Mouse (Mus musculus) cerebellum, adult 2 months (tissue): ENCODE data around the gene Ccdc9b. TPM values are rescaled to one million over a fixed set of nuclear protein-coding genes. Genes with fewer than 3 reads are reported as not detected.

Experiments used
- DNase-seq, 2 experiments: peaks; one replicate each; pipeline ENCODE4 v3.0.0; 2021
- H3K27ac ChIP-seq: fragments of 200-500 bp; 2 replicates; pipeline ENCODE4 v1.5.1; 2012; ENCODE audit warnings: low read length, control low read depth, inconsistent platforms; ENCODE audit not compliant: insufficient read depth
- H3K27me3 ChIP-seq: fragments of 200-500 bp; 2 replicates; pipeline ENCODE4 v1.6.1; 2012; ENCODE audit warnings: inconsistent platforms, mild to moderate bottlenecking, low read length, moderate library complexity; ENCODE audit not compliant: control insufficient read depth, insufficient read depth
- H3K4me1 ChIP-seq: fragments of 200-500 bp; 2 replicates; pipeline ENCODE4 v1.6.1; 2011; ENCODE audit warnings: low read length; ENCODE audit not compliant: control insufficient read depth, insufficient read depth
- H3K4me3 ChIP-seq: fragments of 200-500 bp; replicated peaks from 2 replicates; pipeline ENCODE3; 2011; ENCODE audit warnings: mild to moderate bottlenecking, low read depth, low read length, control low read depth; ENCODE audit not compliant: insufficient read depth
- CTCF ChIP-seq: fragments of 200-500 bp; IDR thresholded peaks from 2 replicates; pipeline ENCODE4 v1.5.1; 2011; ENCODE audit warnings: low read depth, mild to moderate bottlenecking, control low read depth, low read length, moderate library complexity, borderline replicate concordance; ENCODE audit not compliant: insufficient read depth
- POLR2A ChIP-seq: fragments of 200-500 bp; IDR thresholded peaks from 2 replicates; pipeline ENCODE4 v1.6.1; 2011; ENCODE audit warnings: low read length, control low read depth, borderline replicate concordance; ENCODE audit not compliant: insufficient read depth
- WGBS: fragments of 180-500 bp; shearing (Covaris S2); methylation state at CpG from one replicate; pipeline ENCODE4 v1.1.7; 2018; 5-methylcytosine and 5-hydroxymethylcytosine counted together
- polyA plus RNA-seq: library from polyadenylated mRNA; depleted of rRNA; stranded (reverse); fragments of >200 nt; gene quantifications from 2 replicates; pipeline ENCODE4 v1.2.3, GENCODE M21; 2012

Gene Ccdc9b
- polyA plus RNA-seq, 1 experiment, result 8.5 TPM

- Histone ChIP-seq H3K27me3 (no peaks in the 10 kb centered on the region), H3K4me1 (peaks cover 30% of the 10 kb centered on the region), H3K4me3 (peak overlapping the region; percentile 49), H3K27ac (peak overlapping the region; percentile 87; the same call in 1 of the 2 replicates)
- DNase-seq, result no peak
- WGBS, result 21% methylated on average over 10 of the region's 10 CpGs
- TF ChIP-seq POLR2A, result no peak; the same call in 1 of the 2 replicates
- TF ChIP-seq CTCF, result no peak
Observed at GRCm38 (mm10) chr2:118762784-118763148, 305 bp upstream of the Ccdc9b start.

- Histone ChIP-seq H3K4me3 (no peak overlapping the region), H3K4me1 (peaks cover 30% of the 10 kb centered on the region), H3K27me3 (no peaks in the 10 kb centered on the region), H3K27ac (peak overlapping the region; percentile 87)
- 86% methylated on average over 12 of the region's 12 CpGs for WGBS
- no peak for TF ChIP-seq POLR2A
- TF ChIP-seq CTCF, result peak; percentile 16; the same call in 1 of the 2 replicates
- no peak for DNase-seq
Observed at GRCm38 (mm10) chr2:118761358-118761757, 1.1 kb downstream of the Ccdc9b start.

DNA sequence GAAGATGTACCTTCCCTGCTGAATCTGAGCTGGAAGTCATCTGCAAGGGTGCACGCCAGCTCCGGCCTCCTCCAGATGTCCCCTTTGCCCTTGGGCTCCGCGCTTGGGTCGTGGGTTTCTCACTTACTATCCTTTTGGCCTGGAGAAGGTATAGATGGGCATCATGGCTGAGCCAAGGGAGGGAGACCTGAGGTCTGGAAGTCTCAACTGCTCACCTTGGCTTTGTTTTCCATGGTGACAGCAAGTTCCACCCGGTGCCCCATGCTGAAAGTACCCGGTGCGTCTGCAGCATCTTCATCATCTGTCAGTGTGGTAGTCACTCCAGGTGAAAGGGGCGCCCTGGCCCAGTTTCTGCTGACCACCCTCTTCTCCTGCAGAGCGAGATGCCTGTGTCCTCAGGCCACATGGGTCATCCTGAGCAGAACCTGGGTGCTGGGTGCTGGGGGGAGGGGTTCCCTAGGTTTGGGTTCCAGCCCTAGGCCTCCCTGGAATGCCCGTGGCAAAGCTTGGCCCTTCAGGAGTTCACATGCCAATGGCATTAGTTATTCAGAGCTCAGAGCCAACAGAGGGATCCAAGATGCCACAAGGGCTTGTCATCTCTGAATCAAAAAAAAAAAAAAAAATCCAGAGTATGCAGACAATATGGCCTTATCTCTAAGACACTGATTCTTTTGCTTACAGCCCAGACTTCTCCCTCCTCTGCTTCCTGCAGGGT is 2.0 kb downstream of the Ccdc9b start:
- DNase-seq, result peak in 1 of 2 experiments; percentile 32
- Histone ChIP-seq H3K4me3 (no peak overlapping the region), H3K4me1 (peaks cover 30% of the 10 kb centered on the region), H3K27ac (no peak overlapping the region), H3K27me3 (no peaks in the 10 kb centered on the region)
- WGBS, result 75% methylated on average over 11 of the region's 11 CpGs
- TF ChIP-seq CTCF (no peak), POLR2A (no peak)

DNA sequence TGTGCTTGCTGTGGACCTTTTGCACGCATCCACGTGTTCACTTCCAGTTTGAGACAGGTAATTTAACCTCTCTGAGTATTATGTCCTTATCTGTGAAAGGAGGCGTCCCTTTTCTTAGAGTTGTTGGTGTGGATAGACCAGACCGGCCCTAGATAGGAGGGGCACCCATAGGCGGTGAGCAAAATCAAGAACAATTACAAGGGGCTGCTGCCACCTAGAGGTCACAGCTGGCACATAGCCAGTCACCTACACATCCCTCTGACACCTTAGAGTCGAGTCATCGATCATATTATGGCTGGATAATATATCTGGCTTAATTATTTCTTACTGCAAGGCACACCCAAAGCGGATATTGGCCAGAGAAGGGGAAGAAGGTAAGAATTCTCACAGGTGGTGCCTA is 2.6 kb downstream of the Ccdc9b start:
- no peak overlapping the region for H3K27ac ChIP-seq
- H3K27me3 ChIP-seq, result no peaks in the 10 kb centered on the region
- peaks cover 30% of the 10 kb centered on the region for H3K4me1 ChIP-seq
- no peak overlapping the region for H3K4me3 ChIP-seq
- 50% methylated on average over 8 of the region's 8 CpGs for WGBS
- peak in 1 of 2 experiments; percentile 40 for DNase-seq
- peak; percentile 34; the same call in 1 of the 2 replicates for TF ChIP-seq CTCF
- TF ChIP-seq POLR2A, result no peak

GRCm38 (mm10) chr2:118756103-118756502 is 6.4 kb downstream of the Ccdc9b start:
- Histone ChIP-seq H3K27me3 (no peaks in the 10 kb centered on the region), H3K4me1 (peaks cover 14% of the 10 kb centered on the region), H3K27ac (no peak overlapping the region), H3K4me3 (no peak overlapping the region)
- no peak for TF ChIP-seq POLR2A
- no peak for TF ChIP-seq CTCF
- WGBS, result 85% methylated on average over 4 of the region's 4 CpGs
- no peak for DNase-seq

DNA sequence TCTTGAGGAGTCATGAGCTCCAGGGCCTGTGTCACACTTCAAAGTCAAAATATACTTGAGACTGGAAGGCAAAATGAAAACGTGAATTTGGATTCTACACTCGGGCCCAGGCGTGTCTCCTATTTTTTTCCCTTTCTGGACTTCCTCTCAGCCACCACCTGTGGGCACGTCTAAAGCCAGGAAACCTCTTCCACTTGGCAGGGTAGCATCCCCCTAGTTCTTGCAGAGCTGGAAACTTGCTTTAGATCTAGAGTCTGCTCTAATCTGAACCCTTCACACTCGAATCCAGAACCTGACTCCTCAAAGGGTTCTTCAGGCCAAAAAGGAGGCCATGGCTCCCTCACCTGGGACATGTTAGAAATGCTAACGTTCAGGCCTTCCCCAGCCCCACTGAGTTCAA is 7.1 kb downstream of the Ccdc9b start:
- no peaks in the 10 kb centered on the region for H3K27me3 ChIP-seq
- H3K4me1 ChIP-seq, result peaks cover 10% of the 10 kb centered on the region
- TF ChIP-seq CTCF (no peak), POLR2A (no peak)
- 79% methylated on average over 6 of the region's 6 CpGs for WGBS
- H3K27ac ChIP-seq, result no peak overlapping the region
- H3K4me3 ChIP-seq, result no peak overlapping the region
- DNase-seq, result no peak

- Histone ChIP-seq H3K27me3 (no peaks in the 10 kb centered on the region), H3K4me1 (peaks cover 10% of the 10 kb centered on the region), H3K4me3 (no peak overlapping the region), H3K27ac (no peak overlapping the region)
- 97% methylated on average over 5 of the region's 5 CpGs for WGBS
- TF ChIP-seq CTCF (no peak), POLR2A (no peak)
- DNase-seq, result no peak
Observed at GRCm38 (mm10) chr2:118754143-118754542, 8.3 kb downstream of the Ccdc9b start.

DNA sequence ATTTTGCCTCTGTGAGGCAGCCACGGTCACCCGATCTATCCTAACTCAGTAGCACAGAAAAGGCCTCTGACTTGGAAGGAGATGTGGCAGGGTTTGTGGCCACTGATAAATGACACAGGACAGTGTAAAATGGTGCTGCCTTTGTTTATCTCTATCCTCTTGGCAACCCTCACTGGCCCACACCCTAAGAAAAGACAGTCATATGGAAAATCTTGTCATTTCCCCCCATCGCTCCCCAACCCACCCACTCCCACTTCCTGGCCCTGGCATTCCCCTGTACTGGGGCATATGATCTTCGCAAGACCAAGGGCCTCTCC is 9.7 kb downstream of the Ccdc9b start:
- H3K4me3 ChIP-seq, result no peak overlapping the region
- DNase-seq, result no peak
- no peaks in the 10 kb centered on the region for H3K27me3 ChIP-seq
- peaks cover 18% of the 10 kb centered on the region for H3K4me1 ChIP-seq
- 77% methylated on average over 4 of the region's 4 CpGs for WGBS
- H3K27ac ChIP-seq, result no peak overlapping the region
- TF ChIP-seq POLR2A, result no peak
- no peak for TF ChIP-seq CTCF
